Mouse (Mus musculus): ENCODE data around the gene Frmd5.

Frmd5 gene

GRCm38 (mm10) chr2:121761281-121761795 lies 45.5 kb downstream of the Frmd5 start:
- DNase-seq (ENCODE audit: low read depth, low spot score): no peak

GRCm38 (mm10) chr2:121760646-121761045 lies 46.2 kb downstream of the Frmd5 start:
- DNase-seq (ENCODE audit: low read depth, low spot score): no peak

GRCm38 (mm10) chr2:121758258-121758657 lies 48.6 kb downstream of the Frmd5 start:
- DNase-seq (ENCODE audit: low read depth, low spot score): no peak

GRCm38 (mm10) chr2:121756336-121756735 lies 50.6 kb downstream of the Frmd5 start:
- no peak for DNase-seq (ENCODE audit: low read depth, low spot score)

GRCm38 (mm10) chr2:121755056-121755455 lies 51.8 kb downstream of the Frmd5 start:
- no peak for DNase-seq (ENCODE audit: low read depth, low spot score)

- no peak for DNase-seq (ENCODE audit: low read depth, low spot score)
Measured at GRCm38 (mm10) chr2:121750121-121750520, 56.8 kb downstream of the Frmd5 start.

GRCm38 (mm10) chr2:121741151-121741550 lies 65.7 kb downstream of the Frmd5 start:
- DNase-seq (ENCODE audit: low read depth, low spot score): no peak

GRCm38 (mm10) chr2:121739410-121739809 lies 67.5 kb downstream of the Frmd5 start:
- no peak for DNase-seq (ENCODE audit: low read depth, low spot score)

- no peak for DNase-seq (ENCODE audit: low read depth, low spot score)
Measured at GRCm38 (mm10) chr2:121733426-121733825, 73.5 kb downstream of the Frmd5 start.

GRCm38 (mm10) chr2:121730486-121730885 lies 76.4 kb downstream of the Frmd5 start:
- no peak for DNase-seq (ENCODE audit: low read depth, low spot score)

GRCm38 (mm10) chr2:121728907-121729575 lies 77.8 kb downstream of the Frmd5 start:
- no peak for DNase-seq (ENCODE audit: low read depth, low spot score)

GRCm38 (mm10) chr2:121724866-121725265 lies 82.0 kb downstream of the Frmd5 start:
- no peak for DNase-seq (ENCODE audit: low read depth, low spot score)

- DNase-seq (ENCODE audit: low read depth, low spot score): no peak
Measured at GRCm38 (mm10) chr2:121723796-121724195, 83.1 kb downstream of the Frmd5 start.

- no peak for DNase-seq (ENCODE audit: low read depth, low spot score)
Measured at GRCm38 (mm10) chr2:121719000-121719399, 87.9 kb downstream of the Frmd5 start.

GRCm38 (mm10) chr2:121717133-121717532 lies 89.8 kb downstream of the Frmd5 start:
- DNase-seq (ENCODE audit: low read depth, low spot score): no peak

- DNase-seq (ENCODE audit: low read depth, low spot score): no peak
Measured at GRCm38 (mm10) chr2:121713567-121713966, 93.3 kb downstream of the Frmd5 start.

- no peak for DNase-seq (ENCODE audit: low read depth, low spot score)
Measured at GRCm38 (mm10) chr2:121711748-121712384, 95.0 kb downstream of the Frmd5 start.

- DNase-seq (ENCODE audit: low read depth, low spot score): no peak
Measured at GRCm38 (mm10) chr2:121709096-121709495, 97.8 kb downstream of the Frmd5 start.

GRCm38 (mm10) chr2:121707461-121707860 lies 99.4 kb downstream of the Frmd5 start:
- no peak for DNase-seq (ENCODE audit: low read depth, low spot score)

- no peak for DNase-seq (ENCODE audit: low read depth, low spot score)
Measured at GRCm38 (mm10) chr2:121705756-121706155, 101.1 kb downstream of the Frmd5 start.

- DNase-seq (ENCODE audit: low read depth, low spot score): no peak
Measured at GRCm38 (mm10) chr2:121699331-121699730, 107.6 kb downstream of the Frmd5 start.

- no peak for DNase-seq (ENCODE audit: low read depth, low spot score)
Measured at GRCm38 (mm10) chr2:121695436-121695835, 111.5 kb downstream of the Frmd5 start.

- no peak for DNase-seq (ENCODE audit: low read depth, low spot score)
Measured at GRCm38 (mm10) chr2:121688107-121688506, 118.8 kb downstream of the Frmd5 start.

Measured in retina, postnatal 7 days (tissue).